Comparison of ENCODE assay signal across 32 mouse cellular contexts in the genomic region with DNA sequence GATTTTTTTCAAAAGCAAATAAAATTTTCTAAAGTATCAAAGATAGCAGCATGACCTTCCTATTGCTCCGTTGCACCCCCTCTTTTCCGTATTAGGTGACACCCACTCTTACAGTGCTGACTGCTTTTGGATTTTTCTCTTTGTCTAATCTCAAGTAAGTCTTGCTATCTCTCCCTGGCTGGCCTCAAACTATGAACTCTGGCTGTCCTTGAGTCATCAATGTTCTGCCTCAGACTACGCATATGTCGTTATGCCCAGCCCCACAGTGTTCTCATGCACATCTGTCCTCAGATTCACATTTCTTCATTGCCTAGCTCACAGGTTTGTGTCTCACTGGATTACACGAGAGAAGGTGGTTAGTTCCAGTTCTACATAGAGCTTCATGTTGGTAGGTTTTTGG. TPM values are rescaled to one million over a fixed set of nuclear protein-coding genes. Genes with fewer than 3 reads are reported as not detected.
DNase-seq lines count a peak whose midpoint lies in the region; ATAC-seq lines count a peak whose summit lies in the region.
"Had no signal": no experiment of that assay in that cellular context is flagged by ENCODE, and none has a peak within 500 bp of the region (broad histone marks: within the 10 kb centered on the region; RNA-seq: fewer than 3 reads in every experiment).

No protein-coding gene starts in this region.

- H3K27me3 ChIP-seq in midbrain, embryonic 14.5 days (ENCODE audit: control insufficient read depth, insufficient read depth, low read length), result no peaks in the 10 kb centered on the region
- no peaks in the 10 kb centered on the region for H3K27me3 ChIP-seq in midbrain, embryonic 13.5 days
- no peaks in the 10 kb centered on the region for H3K27me3 ChIP-seq in liver, embryonic 13.5 days
- H3K27me3 ChIP-seq: forebrain, embryonic 13.5 days; heart, embryonic 12.5 days; hindbrain, embryonic 12.5 days; limb, embryonic 13.5 days; Patski had no signal

- WGBS in midbrain, embryonic 14.5 days, result 88% methylated on average over 5 of the region's 5 CpGs
- 88% methylated on average over 5 of the region's 5 CpGs for WGBS in midbrain, embryonic 13.5 days
- 16% methylated on average over 5 of the region's 5 CpGs for WGBS in liver, embryonic 13.5 days (ENCODE audit: insufficient replicate concordance)

- ATAC-seq in midbrain, embryonic 14.5 days (ENCODE audit: low FRiP score, low TSS enrichment), result no peak
- no peak for ATAC-seq in midbrain, embryonic 13.5 days
- peak; percentile 47 for ATAC-seq in liver, embryonic 13.5 days (ENCODE audit: low read depth)
- peak; percentile 24; the same call in 1 of the 2 replicates for ATAC-seq in megakaryocyte-erythroid progenitor cell, adult 5-6 weeks (replicated peaks; ENCODE audit: low FRiP score, low TSS enrichment, poor library complexity, severe bottlenecking)
- ATAC-seq: forebrain, embryonic 13.5 days; intestine, embryonic 16.5 days; midbrain, embryonic 16.5 days; Patski had no signal

- H3K4me3 ChIP-seq in midbrain, embryonic 14.5 days (replicated peaks; ENCODE audit: low read depth, low read length), result no peak overlapping the region
- no peak overlapping the region for H3K4me3 ChIP-seq in midbrain, embryonic 13.5 days (replicated peaks)
- peak overlapping the region; percentile 13; the same call in 1 of the 2 replicates for H3K4me3 ChIP-seq in liver, embryonic 13.5 days (replicated peaks)
- H3K4me3 ChIP-seq: forebrain, embryonic 13.5 days; heart, embryonic 12.5 days; hindbrain, embryonic 12.5 days; left cerebral cortex, adult 2 months; limb, embryonic 13.5 days had no signal

- no peak overlapping the region for H3K4me2 ChIP-seq in midbrain, embryonic 14.5 days (ENCODE audit: low read length)
- no peak overlapping the region for H3K4me2 ChIP-seq in midbrain, embryonic 13.5 days (replicated peaks)
- peak overlapping the region; percentile 51 for H3K4me2 ChIP-seq in liver, embryonic 13.5 days
- H3K4me2 ChIP-seq: forebrain, embryonic 13.5 days; heart, embryonic 12.5 days; hindbrain, embryonic 12.5 days; limb, embryonic 13.5 days had no signal

- H3K9me3 ChIP-seq in midbrain, embryonic 14.5 days (ENCODE audit: control insufficient read depth, low read length), result no peaks in the 10 kb centered on the region
- H3K9me3 ChIP-seq in midbrain, embryonic 13.5 days, result no peaks in the 10 kb centered on the region
- no peaks in the 10 kb centered on the region for H3K9me3 ChIP-seq in liver, embryonic 13.5 days (replicated peaks)
- H3K9me3 ChIP-seq: forebrain, embryonic 13.5 days; heart, embryonic 12.5 days; hindbrain, embryonic 12.5 days; limb, embryonic 13.5 days had no signal

- DNase-seq in midbrain, embryonic 14.5 days, result no peak
- peak; percentile 56 for DNase-seq in c-Kit-positive CD71-positive TER-119-negative erythroid progenitor cells, embryonic 14.5 days (ENCODE audit: low read depth)
- DNase-seq in liver, embryonic 13.5 days, result peak; percentile 41
- DNase-seq in ovary, postnatal 14 days (ENCODE audit: low spot score), result no peak
- DNase-seq in layer of hippocampus, postnatal 36 days, result no peak
- DNase-seq in layer of hippocampus, postnatal 10 days (ENCODE audit: low spot score in 2 of 2), result no peak
- DNase-seq: adrenal gland, postnatal 14 days; B cell, adult 2 months; cerebellum, adult 9-10 months; cerebellum, postnatal 36 days; gastrocnemius, postnatal 14 days; heart, postnatal 14 days; kidney, adult 9 months; kidney, postnatal 10 days; layer of hippocampus, adult 9-11 months; lung, adult 2 months; lung, postnatal 10 days; right cerebral cortex, adult 18-20 months; right cerebral cortex, postnatal 4 days had no signal

- no peak overlapping the region for H3K27ac ChIP-seq in midbrain, embryonic 14.5 days (replicated peaks; ENCODE audit: low read depth, low read length)
- H3K27ac ChIP-seq in midbrain, embryonic 13.5 days, result no peak overlapping the region
- peak overlapping the region; percentile 80 for H3K27ac ChIP-seq in liver, embryonic 13.5 days
- H3K27ac ChIP-seq: forebrain, embryonic 13.5 days; hindbrain, embryonic 12.5 days; left cerebral cortex, adult 2 months; limb, embryonic 13.5 days; macrophage had no signal

- 0 out of 2 replicates have a peak overlapping the region, but pooled peaks have one; percentile 1 for H3K9ac ChIP-seq in midbrain, embryonic 14.5 days (replicated peaks; ENCODE audit: low read length)
- H3K9ac ChIP-seq in midbrain, embryonic 13.5 days (replicated peaks), result no peak overlapping the region
- peak overlapping the region; percentile 18 for H3K9ac ChIP-seq in liver, embryonic 13.5 days
- H3K9ac ChIP-seq: forebrain, embryonic 13.5 days; heart, embryonic 12.5 days; hindbrain, embryonic 12.5 days; limb, embryonic 13.5 days had no signal

- H3K36me3 ChIP-seq in midbrain, embryonic 14.5 days (ENCODE audit: control insufficient read depth, insufficient read depth, low read length), result peaks cover 7% of the 10 kb centered on the region
- peaks cover 6% of the 10 kb centered on the region for H3K36me3 ChIP-seq in midbrain, embryonic 13.5 days
- peaks cover 7% of the 10 kb centered on the region for H3K36me3 ChIP-seq in liver, embryonic 13.5 days

- H3K4me1 ChIP-seq in midbrain, embryonic 14.5 days (ENCODE audit: control insufficient read depth, insufficient read depth, low read length), result peaks cover 28% of the 10 kb centered on the region
- H3K4me1 ChIP-seq in midbrain, embryonic 13.5 days (replicated peaks), result peaks cover 34% of the 10 kb centered on the region
- peaks cover 90% of the 10 kb centered on the region for H3K4me1 ChIP-seq in liver, embryonic 13.5 days (replicated peaks)

RNA-seq across cellular contexts. Expression of a gene that starts 3.5 kb away (rescaled TPM):
- 42.4 and 48.4 TPM in 2 replicates for polyA plus RNA-seq in midbrain, embryonic 14.5 days (2014; fragmentation: Nextera tagmentation; extraction: Ambion mirVana)
- polyA plus RNA-seq in midbrain, embryonic 13.5 days (2015; fragmentation: Nextera tagmentation; extraction: Ambion mirVana), result 31.5 and 32.0 TPM in 2 replicates
- 7.7 and 10.4 TPM in 2 replicates for polyA plus RNA-seq in liver, embryonic 13.5 days (2015; fragmentation: Nextera tagmentation; extraction: Ambion mirVana)
- total RNA-seq in megakaryocyte-erythroid progenitor cell, adult 5-6 weeks (2014; fragmentation: Nextera tagmentation), result 44.9 and 52.2 TPM in 2 replicates
- total RNA-seq in megakaryocyte-erythroid progenitor cell, adult 5-6 weeks (2017), result 10.1 and 12.4 TPM in 2 replicates
- total RNA-seq in layer of hippocampus, postnatal 36 days (2021), result 10 to 100 TPM; 52.5 to 55.0 TPM
- total RNA-seq in layer of hippocampus, postnatal 10 days (2021), result 10 to 100 TPM; 71.2 to 73.5 TPM

RNA-seq across cellular contexts. Expression of a gene that starts 25.9 kb away (rescaled TPM):
- polyA plus RNA-seq in midbrain, embryonic 14.5 days (2014; fragmentation: Nextera tagmentation; extraction: Ambion mirVana), result 291 and 365 TPM in 2 replicates
- polyA plus RNA-seq in midbrain, embryonic 13.5 days (2015; fragmentation: Nextera tagmentation; extraction: Ambion mirVana), result 399 and 419 TPM in 2 replicates
- polyA plus RNA-seq in liver, embryonic 13.5 days (2015; fragmentation: Nextera tagmentation; extraction: Ambion mirVana), result 157 TPM in 2 replicates
- total RNA-seq in megakaryocyte-erythroid progenitor cell, adult 5-6 weeks (2014; fragmentation: Nextera tagmentation), result 181 and 235 TPM in 2 replicates
- total RNA-seq in megakaryocyte-erythroid progenitor cell, adult 5-6 weeks (2017), result 274 and 277 TPM in 2 replicates
- 100 to 1,000 TPM; 204 to 205 TPM for total RNA-seq in layer of hippocampus, postnatal 36 days (2021)
- total RNA-seq in layer of hippocampus, postnatal 10 days (2021), result 100 to 1,000 TPM; 197 to 198 TPM

RNA-seq across cellular contexts. Expression of a gene that starts 28.7 kb away (rescaled TPM):
- polyA plus RNA-seq in midbrain, embryonic 14.5 days (2014; fragmentation: Nextera tagmentation; extraction: Ambion mirVana), result 29.0 and 35.5 TPM in 2 replicates
- polyA plus RNA-seq in midbrain, embryonic 13.5 days (2015; fragmentation: Nextera tagmentation; extraction: Ambion mirVana), result 29.3 and 33.6 TPM in 2 replicates
- polyA plus RNA-seq in liver, embryonic 13.5 days (2015; fragmentation: Nextera tagmentation; extraction: Ambion mirVana), result 0.15 and 0.17 TPM in 2 replicates
- total RNA-seq in megakaryocyte-erythroid progenitor cell, adult 5-6 weeks (2014; fragmentation: Nextera tagmentation), result not detected in 2 replicates
- total RNA-seq in megakaryocyte-erythroid progenitor cell, adult 5-6 weeks (2017), result not detected in 2 replicates
- 100 to 1,000 TPM; 110 TPM for total RNA-seq in layer of hippocampus, postnatal 36 days (2021)
- total RNA-seq in layer of hippocampus, postnatal 10 days (2021), result 100 to 1,000 TPM; 104 to 111 TPM
- total RNA-seq: granulocyte monocyte progenitor cell, adult 5-6 weeks; neutrophil, adult 5-6 weeks had no signal
- polyA plus RNA-seq: macrophage, Patski had no signal

Comparison
In these comparisons a context has a peak if more than half of its experiments do, and no peak if none do; other contexts are left out.
1. ATAC-seq: peak in liver, embryonic 13.5 days (single experiment) and megakaryocyte-erythroid progenitor cell, adult 5-6 weeks (single experiment); none in midbrain, embryonic 14.5 days (single experiment) and midbrain, embryonic 13.5 days (single experiment).
2. DNase-seq: peak in c-Kit-positive CD71-positive TER-119-negative erythroid progenitor cells, embryonic 14.5 days (single experiment) and liver, embryonic 13.5 days (single experiment); none in midbrain, embryonic 14.5 days (single experiment), ovary, postnatal 14 days (single experiment), layer of hippocampus, postnatal 36 days (0 of 2) and layer of hippocampus, postnatal 10 days (0 of 2).
3. RNA of a gene that starts 28.7 kb away (total RNA-seq): 104 to 111 TPM in layer of hippocampus, postnatal 10 days and 110 TPM in layer of hippocampus, postnatal 36 days; not detected in megakaryocyte-erythroid progenitor cell, adult 5-6 weeks; every median in the first group is over 100 times any median in the second.